Mouse (Mus musculus) hindbrain, embryonic 14.5 days (tissue): ENCODE results near the gene Dgkq. TPM values are rescaled to one million over a fixed set of nuclear protein-coding genes. Genes with fewer than 3 reads are reported as not detected.
A peak's percentile ranks its signal among the peaks of the same experiment; 100 is the strongest.

Experiments
- ATAC-seq: fragments of 200-750 bp; cut with Nextera tagmentation; 2 replicates; pipeline ENCODE4 v1.8.0; 2017; ENCODE audit warnings: moderate number of reproducible peaks, mild to moderate bottlenecking, moderate TSS enrichment, moderate library complexity; ENCODE audit not compliant: low FRiP score
- DNase-seq: peaks from one replicate; pipeline ENCODE4 v3.0.0-alpha.2; 2015; ENCODE audit warnings: low spot score
- H3K27ac ChIP-seq: fragments of 300-500 bp; sonication (generic); 2 replicates; pipeline ENCODE4 v1.5.1; 2014; ENCODE audit warnings: mild to moderate bottlenecking, moderate library complexity
- H3K27me3 ChIP-seq: fragments of 300-500 bp; sonication (generic); 2 replicates; pipeline ENCODE4 v1.6.1; 2014; ENCODE audit warnings: mild to moderate bottlenecking, low read length, mixed read lengths; ENCODE audit not compliant: control insufficient read depth, insufficient read depth
- H3K36me3 ChIP-seq: fragments of 300-500 bp; sonication (generic); replicated peaks from 2 replicates; pipeline ENCODE4 v1.6.1; 2014; ENCODE audit not compliant: control insufficient read depth, insufficient read depth
- H3K4me1 ChIP-seq: fragments of 300-500 bp; sonication (generic); replicated peaks from 2 replicates; pipeline ENCODE4 v1.6.1; 2014; ENCODE audit warnings: antibody characterized with exemption, low read length, mixed read lengths; ENCODE audit not compliant: control insufficient read depth, insufficient read depth
- H3K4me2 ChIP-seq: fragments of 300-500 bp; sonication (generic); replicated peaks from 2 replicates; pipeline ENCODE4 v1.6.1; 2014; ENCODE audit warnings: mild to moderate bottlenecking, moderate library complexity
- H3K4me3 ChIP-seq: fragments of 300-500 bp; sonication (generic); replicated peaks from 2 replicates; pipeline ENCODE4 v1.5.1; 2014; ENCODE audit warnings: mild to moderate bottlenecking, low read length
- H3K9ac ChIP-seq: fragments of 300-500 bp; sonication (generic); 2 replicates; pipeline ENCODE4 v1.6.1; 2014
- H3K9me3 ChIP-seq: fragments of 300-500 bp; sonication (generic); 2 replicates; pipeline ENCODE4 v1.6.1; 2016; ENCODE audit warnings: low read length; ENCODE audit not compliant: control insufficient read depth
- WGBS: fragments of 180-500 bp; shearing (Covaris S2); extraction: QIAGEN DNeasy Blood & Tissue Kit; methylation state at CpG from one replicate; pipeline ENCODE4 v1.1.7; 2014; 5-methylcytosine and 5-hydroxymethylcytosine counted together
- polyA plus RNA-seq: library from polyadenylated mRNA; unstranded; fragments of >200 nt; fragmentation: Nextera tagmentation; extraction: Ambion mirVana; gene quantifications from 2 replicates; pipeline ENCODE4 v1.2.1, GENCODE M21; 2014

Dgkq gene
- polyA plus RNA-seq, 1 experiment from 2014 or later: 25.3 TPM

DNA sequence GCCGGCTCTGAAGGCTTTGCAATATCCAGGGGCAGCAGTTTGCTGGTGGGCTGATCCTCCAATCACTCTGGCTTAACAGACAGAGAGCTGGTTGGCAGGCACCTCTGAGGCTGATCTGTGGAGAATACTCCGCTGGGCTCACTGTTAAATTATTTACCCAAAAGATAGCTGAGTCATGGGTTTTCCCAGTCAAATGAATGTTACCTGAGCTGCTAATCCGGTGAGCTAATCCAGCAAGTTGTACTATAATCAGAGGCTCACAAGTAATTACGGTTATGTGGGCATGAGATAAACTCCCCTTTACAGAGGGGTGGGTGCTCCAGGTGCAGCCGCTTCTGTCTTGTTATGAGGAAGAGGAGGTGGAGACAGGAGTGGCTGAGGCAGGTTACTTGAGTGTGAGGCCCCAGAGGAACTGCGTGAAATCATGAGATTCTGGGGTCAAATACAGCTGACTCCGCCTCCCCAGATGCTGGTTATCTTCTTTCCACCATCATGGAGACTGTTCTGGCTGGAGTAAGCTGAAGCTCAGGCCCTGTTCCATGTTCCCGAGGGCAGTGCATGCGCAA is 5.9 kb upstream of the Dgkq start, which contains the start of gene Slc26a1:
Slc26a1 (minus strand) TSS at position 319 of the 566 bp plus-strand sequence.
- no peaks in the 10 kb centered on the region for H3K27me3 ChIP-seq
- ATAC-seq (no peak), DNase-seq (no peak)
- WGBS: 85% methylated on average over 9 of the region's 9 CpGs
- no peak within 1 kb of the TSS for H3K4me2 ChIP-seq
- H3K9me3 ChIP-seq: no peaks in the 10 kb centered on the region
- H3K36me3 ChIP-seq: 0 out of 2 replicates have a peak, but pooled peaks cover 7% of the 10 kb centered on the region
- peaks cover 14% of the 10 kb centered on the region for H3K4me1 ChIP-seq
- H3K27ac ChIP-seq: no peak within 1 kb of the TSS
- H3K9ac ChIP-seq: no peak within 1 kb of the TSS
- H3K4me3 ChIP-seq: no peak within 1 kb of the TSS

DNA sequence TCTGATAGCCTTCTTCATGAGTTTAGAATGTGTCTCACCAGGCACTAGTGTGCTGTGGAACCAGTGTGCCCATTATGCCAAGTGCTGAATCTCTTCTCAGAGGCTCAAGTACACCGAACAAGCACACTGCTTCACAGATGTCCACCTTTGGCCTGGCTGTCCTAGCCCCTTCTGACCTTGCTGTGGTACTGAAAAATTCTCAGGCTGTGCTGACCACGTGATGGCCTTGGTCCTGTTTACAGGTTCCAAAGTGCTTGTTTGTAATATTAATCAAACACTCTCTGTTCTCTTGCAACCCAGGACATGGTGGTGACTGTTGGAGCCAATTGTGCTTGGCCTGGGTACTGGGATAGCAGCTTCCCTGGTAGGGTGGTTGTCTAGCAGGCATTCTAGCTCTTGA is 5.2 kb upstream of the Dgkq start:
- ATAC-seq (no peak), DNase-seq (no peak)
- H3K27ac ChIP-seq: no peak overlapping the region
- no peak overlapping the region for H3K9ac ChIP-seq
- H3K4me1 ChIP-seq: peaks cover 21% of the 10 kb centered on the region
- H3K36me3 ChIP-seq: 0 out of 2 replicates have a peak, but pooled peaks cover 7% of the 10 kb centered on the region
- H3K9me3 ChIP-seq: no peaks in the 10 kb centered on the region
- H3K27me3 ChIP-seq: no peaks in the 10 kb centered on the region
- H3K4me2 ChIP-seq: no peak overlapping the region
- H3K4me3 ChIP-seq: no peak overlapping the region
- 84% methylated on average over 2 of the region's 2 CpGs for WGBS

DNA sequence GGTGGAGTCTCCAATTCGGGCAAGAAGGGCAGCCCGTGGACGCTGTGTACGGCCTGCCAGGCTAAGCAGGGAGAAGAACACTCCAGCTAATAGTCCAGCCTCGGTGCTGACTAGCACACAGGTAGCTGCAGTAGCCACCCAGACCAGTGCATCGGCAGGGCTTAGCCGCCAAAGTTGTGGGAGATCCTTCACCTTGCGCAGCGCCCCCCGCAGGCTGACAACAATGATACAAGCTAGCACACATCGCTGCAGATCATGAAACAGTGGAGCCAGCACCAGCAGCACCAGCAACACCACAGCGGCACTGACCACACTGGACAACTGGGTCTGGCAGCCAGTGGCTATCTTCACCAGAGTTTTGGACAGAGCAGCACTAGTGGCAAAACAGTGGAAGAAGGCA is 2.3 kb upstream of the Dgkq start:
- Histone ChIP-seq H3K27me3 (no peaks in the 10 kb centered on the region), H3K4me1 (peaks cover 12% of the 10 kb centered on the region), H3K4me2 (no peak overlapping the region), H3K9me3 (no peaks in the 10 kb centered on the region), H3K4me3 (no peak overlapping the region), H3K36me3 (0 out of 2 replicates have a peak, but pooled peaks cover 7% of the 10 kb centered on the region), H3K27ac (no peak overlapping the region), H3K9ac (no peak overlapping the region)
- no peak for DNase-seq
- ATAC-seq: no peak
- WGBS: 94% methylated on average over 12 of the region's 12 CpGs

DNA sequence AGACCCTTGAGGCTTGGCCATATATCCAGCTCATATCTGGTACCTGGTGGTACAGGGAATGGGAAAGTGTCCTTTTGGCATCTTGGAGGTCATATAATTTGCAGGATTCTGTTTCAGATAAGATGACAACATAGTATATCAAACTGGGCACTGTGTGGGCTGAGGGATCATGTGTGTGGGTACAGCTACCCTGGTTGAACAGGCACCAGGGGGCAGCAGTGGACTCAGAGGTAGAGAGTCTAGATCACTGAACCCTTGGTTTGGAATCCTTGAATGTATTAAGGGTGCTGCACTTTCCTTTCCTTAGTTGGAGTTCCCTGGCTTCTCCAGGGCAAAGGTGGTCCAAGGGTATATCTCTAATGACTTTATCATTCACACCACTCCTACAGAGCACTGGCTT is 1.3 kb upstream of the Dgkq start:
- Histone ChIP-seq H3K4me2 (no peak overlapping the region), H3K9ac (no peak overlapping the region), H3K9me3 (no peaks in the 10 kb centered on the region), H3K36me3 (0 out of 2 replicates have a peak, but pooled peaks cover 7% of the 10 kb centered on the region), H3K4me1 (0 out of 2 replicates have a peak, but pooled peaks cover 10% of the 10 kb centered on the region), H3K27ac (no peak overlapping the region), H3K27me3 (no peaks in the 10 kb centered on the region), H3K4me3 (no peak overlapping the region)
- peak; percentile 45 for DNase-seq
- ATAC-seq: no peak

DNA sequence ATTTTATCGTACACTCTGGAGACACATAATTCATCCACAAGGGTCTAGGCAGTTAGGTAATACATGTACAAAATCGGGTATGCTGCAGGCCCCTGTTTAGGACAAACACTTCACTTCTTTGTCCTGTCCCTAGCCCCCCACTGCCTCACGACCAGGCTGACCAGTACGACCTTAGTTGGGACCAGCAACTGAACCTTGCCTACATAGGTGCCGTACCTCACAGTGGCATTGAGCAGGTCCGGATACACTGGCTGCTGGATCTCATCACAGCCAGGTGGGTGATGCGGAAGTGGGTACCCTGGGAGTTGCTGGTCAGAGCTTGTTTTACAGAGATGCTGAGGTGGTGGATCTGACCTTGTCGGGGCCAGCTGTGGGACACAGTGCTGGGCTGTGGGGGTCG is 514 bp upstream of the Dgkq start:
- 0 out of 2 replicates have a peak, but pooled peaks cover 7% of the 10 kb centered on the region for H3K36me3 ChIP-seq
- H3K27ac ChIP-seq: no peak overlapping the region
- no peak overlapping the region for H3K4me3 ChIP-seq
- DNase-seq (no peak), ATAC-seq (no peak)
- WGBS: 80% methylated on average over 9 of the region's 9 CpGs
- H3K4me1 ChIP-seq: 0 out of 2 replicates have a peak, but pooled peaks cover 10% of the 10 kb centered on the region
- H3K4me2 ChIP-seq: peak overlapping the region; percentile 80
- H3K9me3 ChIP-seq: no peaks in the 10 kb centered on the region
- H3K27me3 ChIP-seq: no peaks in the 10 kb centered on the region
- 0 out of 2 replicates have a peak overlapping the region, but pooled peaks have one; percentile 75 for H3K9ac ChIP-seq

DNA sequence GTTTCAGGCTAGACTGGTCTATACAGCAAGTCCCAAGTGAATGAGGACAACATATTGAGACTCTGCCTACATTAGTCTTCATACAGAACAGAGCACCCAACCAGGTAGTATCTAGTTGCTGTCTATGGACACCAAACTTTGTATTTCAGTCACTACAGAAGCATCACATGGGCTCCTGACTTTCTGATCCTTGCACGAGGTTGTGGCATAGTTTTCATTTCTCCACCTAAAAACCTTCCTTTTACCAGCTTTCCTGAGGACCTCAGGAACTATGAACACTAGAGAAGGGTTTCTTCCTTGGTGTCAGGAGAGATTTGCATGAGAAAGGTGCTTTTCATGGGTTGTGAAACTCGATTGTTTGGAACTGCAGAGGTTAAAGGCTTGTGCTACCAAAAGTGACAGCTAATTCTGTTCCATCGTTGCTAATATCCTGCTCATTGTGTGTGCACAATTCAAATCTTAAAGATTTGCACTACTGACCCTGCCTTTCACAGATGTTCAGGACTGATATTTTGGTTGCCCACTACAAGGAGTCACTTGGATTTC is 1.0 kb downstream of the Dgkq start:
- 5% methylated on average over 3 of the region's 3 CpGs for WGBS
- no peak for ATAC-seq
- peak overlapping the region; percentile 75 for H3K9ac ChIP-seq
- no peaks in the 10 kb centered on the region for H3K9me3 ChIP-seq
- no peak for DNase-seq
- 0 out of 2 replicates have a peak, but pooled peaks cover 7% of the 10 kb centered on the region for H3K36me3 ChIP-seq
- peak overlapping the region; percentile 44 for H3K4me3 ChIP-seq
- H3K4me2 ChIP-seq: peak overlapping the region; percentile 80
- H3K27ac ChIP-seq: peak overlapping the region; percentile 78
- H3K4me1 ChIP-seq: 0 out of 2 replicates have a peak, but pooled peaks cover 10% of the 10 kb centered on the region
- H3K27me3 ChIP-seq: no peaks in the 10 kb centered on the region

DNA sequence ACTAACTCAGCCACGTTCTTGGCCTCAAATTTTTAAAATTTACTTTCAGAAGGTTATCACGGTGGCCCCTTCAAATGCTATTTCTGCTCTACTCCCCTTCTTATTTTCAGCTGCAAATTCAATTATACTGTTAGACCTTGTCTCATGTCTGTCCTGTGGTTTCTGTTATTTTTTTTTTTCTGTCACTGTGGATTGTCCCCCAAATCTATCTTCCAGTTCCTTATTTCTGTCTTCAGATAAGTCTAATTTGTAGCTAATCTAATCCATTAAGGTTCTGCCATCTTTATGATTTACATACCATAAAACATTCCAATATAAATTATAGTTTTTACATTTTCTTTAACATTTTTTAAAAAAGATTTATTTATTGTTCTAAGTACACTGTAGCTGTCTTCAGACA is 2.1 kb downstream of the Dgkq start:
- ATAC-seq (no peak), DNase-seq (no peak)
- Histone ChIP-seq H3K9ac (no peak overlapping the region; the same call in 1 of the 2 replicates), H3K27ac (no peak overlapping the region), H3K9me3 (no peaks in the 10 kb centered on the region), H3K4me1 (0 out of 2 replicates have a peak, but pooled peaks cover 10% of the 10 kb centered on the region), H3K4me3 (no peak overlapping the region), H3K36me3 (0 out of 2 replicates have a peak, but pooled peaks cover 7% of the 10 kb centered on the region), H3K27me3 (no peaks in the 10 kb centered on the region), H3K4me2 (no peak overlapping the region)
- 85% methylated on average over 2 of the region's 2 CpGs for WGBS

DNA sequence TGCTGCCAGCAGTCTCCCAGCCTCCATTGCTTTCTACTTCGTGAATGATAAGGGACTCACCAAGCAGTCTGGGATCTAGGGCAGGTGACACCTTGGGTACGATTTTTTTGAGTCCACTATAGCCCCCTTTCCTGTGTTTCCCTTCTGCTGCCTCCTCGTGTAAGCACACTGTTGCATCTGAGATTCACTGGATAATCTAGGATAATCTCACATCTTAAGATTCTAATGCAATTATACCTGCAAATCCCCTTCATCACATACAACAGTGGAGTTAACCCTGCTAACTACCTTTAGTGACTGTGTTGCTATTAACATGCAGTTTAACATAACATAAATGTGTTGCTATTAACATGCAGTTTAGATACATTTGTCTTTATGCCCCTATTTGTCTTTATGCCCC is 4.4 kb downstream of the Dgkq start:
- Histone ChIP-seq H3K4me2 (no peak overlapping the region), H3K36me3 (no peaks in the 10 kb centered on the region), H3K9me3 (no peaks in the 10 kb centered on the region), H3K9ac (no peak overlapping the region), H3K27me3 (no peaks in the 10 kb centered on the region), H3K27ac (no peak overlapping the region), H3K4me1 (0 out of 2 replicates have a peak, but pooled peaks cover 8% of the 10 kb centered on the region), H3K4me3 (no peak overlapping the region)
- ATAC-seq: no peak
- no peak for DNase-seq
- WGBS: 56% methylated on average over 3 of the region's 3 CpGs

DNA sequence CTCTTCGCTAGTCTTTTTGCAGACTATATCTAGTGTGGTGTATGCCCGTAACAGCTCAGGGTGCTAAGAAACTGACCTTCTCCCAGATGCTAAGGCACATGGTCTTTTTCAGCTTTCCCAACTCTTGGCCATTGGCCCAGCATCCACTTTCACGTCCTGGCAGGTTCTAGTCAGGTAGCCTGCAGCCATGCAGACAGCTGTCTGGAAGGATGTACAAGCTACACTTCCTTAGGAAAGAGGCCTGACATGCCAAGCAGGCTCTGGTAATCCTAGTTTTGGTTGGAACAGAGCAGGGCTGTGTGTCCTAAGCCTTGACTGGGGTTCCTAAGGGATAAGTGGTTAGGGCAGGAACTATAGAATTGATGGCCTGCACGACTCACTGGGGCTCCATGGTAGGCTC is 6.7 kb downstream of the Dgkq start:
- no peak overlapping the region for H3K27ac ChIP-seq
- H3K9ac ChIP-seq: no peak overlapping the region
- no peak overlapping the region for H3K4me3 ChIP-seq
- H3K36me3 ChIP-seq: peaks cover 4% of the 10 kb centered on the region; the same call in 1 of the 2 replicates
- DNase-seq: no peak
- no peak overlapping the region for H3K4me2 ChIP-seq
- no peaks in the 10 kb centered on the region for H3K9me3 ChIP-seq
- peaks cover 15% of the 10 kb centered on the region for H3K4me1 ChIP-seq
- WGBS: 82% methylated on average over 4 of the region's 4 CpGs
- H3K27me3 ChIP-seq: no peaks in the 10 kb centered on the region
- ATAC-seq: no peak
